Mouse (Mus musculus) adrenal gland, postnatal 25 days (tissue): ENCODE data around the gene Habp4. TPM values are rescaled to one million over a fixed set of nuclear protein-coding genes. Genes with fewer than 3 reads are reported as not detected.

ENCODE experiments used
- DNase-seq: peaks from one replicate; pipeline ENCODE4 v3.0.0; 2021; ENCODE audit warnings: mixed read lengths
- long read RNA-seq: library from polyadenylated mRNA; stranded (forward); transcript quantifications from one replicate; pipeline ENCODE4 v2.0.0, GENCODE M21; 2021
- total RNA-seq: library from RNA; stranded (reverse); gene quantifications from 2 replicates; pipeline ENCODE4 v1.2.3, GENCODE M21; 2021

Habp4 gene
- 30.9 and 34.2 TPM in 2 replicates for total RNA-seq
- long read RNA-seq, full-length matches to known transcripts: 107 of 134 reads
- long read RNA-seq, partial matches to known transcripts: 3 of 134 reads
- long read RNA-seq, other reads (novel, unspliced or antisense): 24 of 134 reads

DNA sequence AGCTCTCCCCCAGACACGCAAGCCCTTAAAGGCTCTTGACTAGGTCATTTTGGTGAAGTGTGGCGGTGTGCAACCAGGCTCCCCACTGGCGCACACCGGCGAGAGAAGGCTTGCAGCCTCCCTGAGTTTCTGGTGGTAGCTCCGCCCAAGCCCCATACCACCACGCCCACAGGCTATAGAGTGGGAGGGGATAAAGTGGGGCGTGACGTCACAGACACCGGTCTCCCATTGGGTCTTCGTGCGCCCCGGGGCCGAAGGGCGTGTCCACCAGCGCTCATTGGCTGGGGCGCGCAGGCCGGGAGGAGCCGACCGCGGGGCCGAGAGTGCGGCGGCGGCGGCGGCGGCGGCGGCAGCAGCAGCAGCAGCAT lies at the start of gene Habp4:
Gene Habp4 (plus strand): TSS at position 277 of the 368 bp plus-strand sequence.
- DNase-seq: peak; percentile 98

DNA sequence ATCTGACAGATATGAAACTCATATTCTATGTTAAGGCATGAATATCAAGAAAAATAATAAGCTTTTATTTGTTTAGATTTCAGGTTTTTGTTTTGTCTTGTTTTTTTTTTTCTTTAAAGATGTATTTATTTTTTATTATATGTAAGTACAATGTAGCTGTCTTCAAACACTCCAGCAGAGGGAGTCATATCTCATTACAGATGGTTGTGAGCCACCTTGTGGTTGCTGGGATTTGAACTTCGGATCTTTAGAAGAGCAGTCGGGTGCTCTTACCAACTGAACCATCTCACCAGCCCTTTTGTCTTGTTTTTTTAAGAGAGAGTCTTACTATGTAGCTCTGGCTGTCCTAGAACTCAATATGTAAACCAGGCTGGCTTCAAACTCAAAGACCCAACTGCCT lies 44.2 kb upstream of the Habp4 start:
- no peak for DNase-seq

- DNase-seq: no peak
Measured at GRCm38 (mm10) chr13:64120760-64121159, 40.9 kb upstream of the Habp4 start.

DNA sequence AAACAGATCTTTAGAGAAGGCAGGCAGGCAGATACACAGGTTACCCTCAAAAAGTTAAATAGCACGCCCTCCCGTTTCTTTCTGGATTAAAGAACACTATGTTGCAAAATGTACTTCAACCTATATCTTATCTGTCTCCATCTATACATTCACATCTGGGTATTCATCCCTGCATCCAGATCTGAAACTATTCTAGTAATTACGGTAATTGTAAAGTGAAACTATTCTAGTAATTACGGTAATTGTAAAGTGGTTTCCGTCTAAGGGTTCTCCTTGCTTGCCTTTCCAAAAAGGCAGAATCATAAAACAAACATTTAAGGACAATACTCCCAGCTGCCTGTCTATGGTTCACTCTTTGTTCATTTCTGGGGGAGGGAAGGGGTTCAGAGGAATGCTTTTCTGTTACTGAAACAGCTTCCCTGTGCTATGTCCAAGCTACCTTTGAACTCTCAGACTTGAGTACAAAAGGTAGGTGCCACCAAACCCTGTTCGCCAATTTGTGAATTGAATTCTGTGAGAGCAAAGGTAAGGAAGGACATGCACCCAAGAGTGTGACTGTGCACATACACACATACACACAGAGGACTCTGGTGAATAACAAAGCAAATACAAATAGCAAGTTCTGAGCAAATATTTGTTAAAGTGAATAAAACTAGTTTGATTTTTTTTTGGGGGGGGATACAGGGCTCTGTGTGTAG lies 38.0 kb upstream of the Habp4 start:
- no peak for DNase-seq

DNA sequence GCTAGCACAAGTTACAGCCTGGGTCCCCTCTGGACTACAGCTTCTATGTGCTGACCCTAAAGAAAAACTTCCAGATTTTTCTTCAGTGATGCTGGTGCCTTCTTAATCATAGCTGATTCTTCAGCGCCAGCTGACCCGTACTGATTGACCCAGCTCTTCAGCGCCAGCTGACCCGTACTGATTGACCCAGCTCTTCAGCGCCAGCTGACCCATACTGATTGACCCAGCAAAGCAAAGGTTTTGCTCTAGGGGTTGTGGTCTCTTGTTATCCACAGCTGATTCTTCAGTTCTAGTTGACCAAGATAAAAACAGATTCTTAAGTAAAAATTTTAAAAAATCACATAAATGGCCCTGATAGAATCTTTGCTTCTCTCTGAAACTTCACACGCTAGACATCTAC lies 36.7 kb upstream of the Habp4 start:
- DNase-seq: no peak

GRCm38 (mm10) chr13:64126316-64126715 lies 35.3 kb upstream of the Habp4 start:
- no peak for DNase-seq

- peak; percentile 86 for DNase-seq
Measured at GRCm38 (mm10) chr13:64128858-64129615, 32.6 kb upstream of the Habp4 start, which contains the start of gene Slc35d2. TSS of gene Slc35d2 (minus strand) at chr13:64129368.

GRCm38 (mm10) chr13:64129616-64130375 lies 31.8 kb upstream of the Habp4 start:
- DNase-seq: peak; percentile 58

- DNase-seq: no peak
Measured at GRCm38 (mm10) chr13:64150121-64150520, 11.5 kb upstream of the Habp4 start.

GRCm38 (mm10) chr13:64152241-64152669 lies 9.4 kb upstream of the Habp4 start:
- DNase-seq: peak; percentile 91

GRCm38 (mm10) chr13:64152671-64153082 lies 8.9 kb upstream of the Habp4 start:
- DNase-seq: no peak

- peak; percentile 96 for DNase-seq
Measured at GRCm38 (mm10) chr13:64153083-64153682, 8.4 kb upstream of the Habp4 start, which contains the start of gene Zfp367. TSS of gene Zfp367 (minus strand) at chr13:64153202.

GRCm38 (mm10) chr13:64153751-64154267 lies 7.8 kb upstream of the Habp4 start:
- peak; percentile 61 for DNase-seq

DNA sequence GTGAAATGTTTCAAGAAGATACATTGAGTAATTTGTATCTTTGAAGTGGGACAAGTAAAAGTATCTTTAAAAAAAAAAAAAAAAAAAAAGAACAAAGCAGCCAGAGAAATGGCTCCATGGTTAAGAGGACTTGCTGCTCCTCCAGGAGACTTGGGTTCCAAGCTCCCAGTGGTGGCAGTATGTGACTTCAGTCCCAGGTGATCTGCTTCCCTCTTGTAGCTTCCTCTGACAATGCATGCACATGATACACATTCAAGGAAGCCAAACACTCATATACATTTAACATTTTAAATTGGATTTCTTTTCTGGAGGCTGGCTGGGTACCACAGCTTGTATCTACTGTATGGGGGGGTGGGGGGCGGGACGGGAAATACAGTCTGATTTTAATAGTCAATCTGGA lies 7.0 kb upstream of the Habp4 start:
- no peak for DNase-seq

DNA sequence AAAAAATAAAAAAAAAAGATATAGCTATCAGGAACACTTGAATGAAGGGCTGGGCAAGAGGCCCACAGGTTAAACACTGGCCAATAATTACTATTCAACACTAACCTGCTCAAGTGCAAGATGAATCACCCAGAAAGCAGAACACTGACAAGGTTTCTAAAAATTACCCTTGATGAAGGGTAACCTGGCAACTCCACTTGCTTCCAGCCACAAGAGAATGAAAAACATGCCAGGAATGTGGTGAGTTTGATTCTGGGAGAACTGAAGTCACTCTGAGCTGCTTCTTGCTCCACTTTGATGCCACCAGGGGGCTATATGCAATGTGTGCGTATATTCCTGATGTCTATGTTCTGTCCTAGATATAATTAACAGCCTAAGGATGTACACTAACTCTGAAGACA lies 6.5 kb upstream of the Habp4 start:
- no peak for DNase-seq

DNA sequence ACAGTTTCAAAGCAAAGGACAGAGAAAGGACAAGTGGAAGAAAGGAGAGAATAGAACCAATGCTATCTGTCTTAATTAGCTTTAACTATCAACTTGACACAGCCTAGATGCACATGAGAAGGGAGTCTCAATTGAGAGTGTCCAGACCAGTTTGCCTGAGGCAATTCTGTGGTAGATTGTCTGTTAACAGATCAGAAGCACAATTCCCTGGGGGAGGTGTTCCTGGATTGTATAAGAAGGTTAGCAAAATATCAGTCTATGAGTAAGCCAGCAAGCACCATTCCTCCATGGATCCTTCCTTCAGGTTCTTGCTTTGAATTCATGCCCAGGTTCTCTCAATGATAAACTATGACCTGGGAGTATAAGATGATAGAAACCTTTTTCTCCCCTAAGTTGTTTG lies 4.7 kb upstream of the Habp4 start:
- DNase-seq: no peak

DNA sequence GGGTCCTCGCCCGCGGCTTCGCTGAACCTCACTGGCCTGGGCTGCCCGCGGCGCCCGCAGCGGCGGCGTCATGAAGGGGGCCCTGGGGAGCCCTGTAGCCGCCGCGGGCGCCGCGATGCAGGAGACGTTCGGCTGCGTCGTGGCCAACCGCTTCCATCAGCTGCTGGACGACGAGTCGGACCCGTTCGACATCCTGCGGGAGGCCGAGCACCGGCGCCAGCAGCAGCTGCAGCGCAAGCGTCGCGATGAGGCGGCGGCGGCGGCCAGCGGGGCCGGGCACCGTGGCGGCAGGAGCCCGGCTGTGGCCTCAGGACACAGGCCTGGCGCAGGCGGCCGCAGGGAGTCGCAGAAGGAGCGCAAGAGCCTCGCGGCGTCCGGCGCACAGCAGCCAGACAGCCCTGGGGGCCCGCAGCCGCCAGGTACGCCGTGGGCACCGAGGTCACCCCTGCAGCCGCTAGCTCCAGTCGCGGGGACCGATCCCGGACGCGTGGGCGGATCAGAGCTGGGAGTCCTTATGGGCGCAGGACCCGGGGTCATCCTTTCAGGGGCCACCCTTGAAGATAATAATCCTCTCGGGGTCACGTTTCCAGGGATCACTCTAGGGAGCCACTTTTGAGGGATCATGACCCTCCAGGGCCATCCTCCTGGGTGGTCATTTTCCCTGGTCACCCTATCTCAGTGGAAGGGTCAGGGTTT lies 440 bp downstream of the Habp4 start:
- DNase-seq: peak; percentile 45

DNA sequence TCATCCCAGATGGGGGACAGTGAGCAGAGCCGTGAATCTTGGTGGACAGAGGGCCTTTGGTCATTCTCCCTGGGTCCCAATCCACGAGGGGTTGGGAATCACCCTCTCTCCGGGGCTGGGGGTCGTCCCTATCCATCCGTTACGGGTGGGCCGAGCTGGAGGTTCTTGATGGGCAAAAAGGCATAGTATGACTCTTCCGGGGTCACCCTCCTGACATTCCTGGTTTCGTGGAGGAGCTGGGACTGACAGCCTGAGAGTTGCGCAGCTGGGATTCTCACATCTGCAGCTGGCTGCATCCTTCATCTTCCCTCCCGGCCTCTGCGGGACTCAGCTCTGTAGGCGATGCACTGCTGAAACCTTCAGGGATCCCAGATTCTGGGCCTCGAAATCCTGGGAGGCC lies 1.0 kb downstream of the Habp4 start:
- DNase-seq: no peak

DNA sequence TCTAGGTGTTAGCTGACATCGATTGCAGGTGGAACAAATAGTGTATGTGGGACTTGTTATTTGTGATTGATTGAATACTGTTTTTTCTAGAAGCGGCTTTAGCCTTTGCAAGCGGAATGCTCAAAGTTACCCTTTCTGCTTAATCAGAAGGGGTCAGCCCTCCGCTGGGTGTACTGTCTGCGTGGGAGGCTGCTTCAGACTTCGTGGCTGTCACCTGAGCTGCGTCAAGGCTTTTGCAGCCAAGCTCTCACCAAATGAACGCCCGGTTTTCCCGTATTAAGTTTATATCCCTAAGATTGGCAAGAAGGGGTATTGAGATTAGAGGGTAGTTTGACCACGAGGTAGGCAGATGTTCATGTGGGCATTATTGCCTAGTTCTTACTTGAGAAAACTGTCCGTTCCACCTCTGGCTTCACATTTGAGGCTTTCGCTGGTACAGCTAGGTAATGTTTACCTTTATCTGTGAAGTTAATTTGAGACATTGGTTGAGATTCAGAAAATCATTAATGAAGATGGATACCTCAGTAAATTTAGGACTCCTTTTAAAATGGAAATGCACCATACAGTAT lies 1.6 kb downstream of the Habp4 start:
- DNase-seq: no peak

DNA sequence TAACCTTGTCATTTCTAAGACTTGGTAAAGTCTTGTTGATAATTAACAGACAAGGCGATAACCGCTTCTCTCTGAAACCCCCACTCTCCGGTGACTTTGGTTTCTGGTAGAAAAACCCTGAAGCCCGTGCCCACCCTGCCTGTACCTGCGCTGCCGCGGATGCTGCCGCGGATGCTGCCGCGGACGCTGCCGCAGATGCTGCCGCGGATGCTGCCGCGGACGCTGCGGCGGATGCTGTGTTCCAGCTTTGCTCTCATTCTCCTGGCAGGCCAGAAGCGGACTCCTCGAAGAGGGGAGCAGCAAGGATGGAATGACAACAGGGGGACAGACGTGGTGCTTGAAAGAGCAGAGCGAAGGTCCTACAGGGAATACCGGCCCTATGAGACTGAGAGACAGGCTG lies 8.1 kb downstream of the Habp4 start:
- DNase-seq: no peak

GRCm38 (mm10) chr13:64178000-64178399 lies 16.4 kb downstream of the Habp4 start:
- DNase-seq: no peak
